Mouse (Mus musculus) midbrain, embryonic 11.5 days (tissue): ENCODE measurements at regions not wholly inside any gene's neighbourhood (a gene's known extent, or its start where the extent isn't known, plus 50 kb on each side); places are given as distances from the start of the nearest gene placed in this dataset.

Experiments
- ATAC-seq: fragments of 200-750 bp; cut with Nextera tagmentation; 2 replicates; pipeline ENCODE4 v1.8.0; 2017; ENCODE audit warnings: moderate TSS enrichment, moderate library complexity; ENCODE audit not compliant: low FRiP score
- DNase-seq: peaks from one replicate; pipeline ENCODE4 v3.0.0; 2015; ENCODE audit warnings: low spot score; ENCODE audit errors: missing footprints
- H3K27ac ChIP-seq: fragments of 300-500 bp; sonication (generic); 2 replicates; pipeline ENCODE4 v1.5.1; 2014; ENCODE audit warnings: low read depth, low read length
- H3K27me3 ChIP-seq: fragments of 300-500 bp; sonication (generic); 2 replicates; pipeline ENCODE4 v1.6.1; 2014; ENCODE audit warnings: mild to moderate bottlenecking, low read length, moderate library complexity, mixed read lengths; ENCODE audit not compliant: control insufficient read depth, insufficient read depth
- H3K36me3 ChIP-seq: fragments of 300-500 bp; sonication (generic); 2 replicates; pipeline ENCODE4 v1.6.1; 2014; ENCODE audit warnings: mild to moderate bottlenecking, low read length, moderate library complexity, mixed read lengths; ENCODE audit not compliant: control insufficient read depth, insufficient read depth
- H3K4me1 ChIP-seq: fragments of 300-500 bp; sonication (generic); 2 replicates; pipeline ENCODE4 v1.6.1; 2014; ENCODE audit warnings: low read length; ENCODE audit not compliant: control insufficient read depth, insufficient read depth
- H3K4me2 ChIP-seq: fragments of 300-500 bp; sonication (generic); 2 replicates; pipeline ENCODE4 v1.6.1; 2014; ENCODE audit warnings: mild to moderate bottlenecking, moderate library complexity
- H3K4me3 ChIP-seq: fragments of 300-500 bp; sonication (generic); 2 replicates; pipeline ENCODE4 v1.5.1; 2014; ENCODE audit warnings: low read depth, low read length
- H3K9ac ChIP-seq: fragments of 300-500 bp; sonication (generic); 2 replicates; pipeline ENCODE4 v1.6.1; 2014; ENCODE audit warnings: low read length
- H3K9me3 ChIP-seq: fragments of 300-500 bp; sonication (generic); 2 replicates; pipeline ENCODE4 v1.6.1; 2016; ENCODE audit warnings: low read length; ENCODE audit not compliant: control insufficient read depth
- WGBS: fragments of 180-500 bp; shearing (Covaris S2); extraction: QIAGEN DNeasy Blood & Tissue Kit; methylation state at CpG from one replicate; pipeline ENCODE4 v1.1.7; 2014; 5-methylcytosine and 5-hydroxymethylcytosine counted together

DNA sequence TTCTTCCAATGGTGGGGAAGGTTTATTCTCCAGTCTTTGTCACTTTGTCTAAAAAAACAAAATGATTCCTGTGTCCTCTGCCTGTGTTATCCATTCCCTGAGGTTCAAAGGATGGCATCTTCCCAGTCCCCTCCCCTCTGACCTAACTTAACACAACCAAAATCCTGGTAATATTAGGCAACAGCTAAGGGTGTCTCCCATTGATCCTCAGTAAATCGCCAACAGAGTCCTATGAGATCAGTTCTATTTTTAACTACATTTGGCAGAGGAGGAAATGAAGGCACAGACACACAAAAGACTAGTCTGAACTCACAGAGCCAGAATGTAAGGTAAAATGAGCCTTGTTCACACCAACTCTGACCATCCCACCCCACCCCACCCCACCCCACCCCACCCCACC, 228.8 kb downstream of the Sp3 start:
- Histone ChIP-seq H3K4me3 (no peak overlapping the region), H3K27me3 (no peaks in the 10 kb centered on the region), H3K9me3 (no peaks in the 10 kb centered on the region), H3K36me3 (no peaks in the 10 kb centered on the region), H3K9ac (no peak overlapping the region), H3K4me1 (no peaks in the 10 kb centered on the region), H3K27ac (no peak overlapping the region), H3K4me2 (no peak overlapping the region)
- ATAC-seq (no peak), DNase-seq (no peak)
- 82% methylated on average over 1 of the region's 1 CpGs for WGBS

DNA sequence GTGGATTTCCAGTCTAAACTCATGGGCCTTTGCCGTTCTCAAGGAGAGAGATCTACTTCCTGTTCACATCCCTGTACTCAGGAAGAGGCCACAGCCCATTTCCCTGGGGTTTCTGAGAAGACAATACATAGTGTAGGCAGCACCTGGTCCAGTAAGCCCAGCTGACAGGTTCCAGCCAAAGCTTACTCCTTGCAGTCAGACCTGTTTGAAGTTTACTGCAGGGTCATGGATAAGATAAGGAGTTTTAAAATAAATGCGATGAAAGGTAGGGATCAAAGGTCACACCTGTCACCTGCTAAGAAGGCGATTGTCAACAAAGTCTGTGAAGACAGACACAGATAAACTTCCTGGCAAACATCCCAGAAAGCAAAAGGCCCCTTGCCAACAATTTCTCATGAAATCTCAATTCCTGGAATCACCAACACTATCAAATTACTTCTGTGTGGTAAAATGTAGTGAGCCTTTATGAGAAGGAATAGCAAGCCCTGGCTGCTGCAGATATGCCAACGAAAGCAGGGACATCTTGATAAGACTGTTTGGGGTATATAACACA, 227.5 kb downstream of the Sp3 start:
- Histone ChIP-seq H3K27me3 (no peaks in the 10 kb centered on the region), H3K9ac (no peak overlapping the region), H3K9me3 (no peaks in the 10 kb centered on the region), H3K36me3 (no peaks in the 10 kb centered on the region), H3K4me1 (no peaks in the 10 kb centered on the region), H3K4me3 (no peak overlapping the region), H3K27ac (no peak overlapping the region), H3K4me2 (no peak overlapping the region)
- no peak for ATAC-seq
- DNase-seq, result no peak
- WGBS, result 85% methylated on average over 4 of the region's 4 CpGs

DNA sequence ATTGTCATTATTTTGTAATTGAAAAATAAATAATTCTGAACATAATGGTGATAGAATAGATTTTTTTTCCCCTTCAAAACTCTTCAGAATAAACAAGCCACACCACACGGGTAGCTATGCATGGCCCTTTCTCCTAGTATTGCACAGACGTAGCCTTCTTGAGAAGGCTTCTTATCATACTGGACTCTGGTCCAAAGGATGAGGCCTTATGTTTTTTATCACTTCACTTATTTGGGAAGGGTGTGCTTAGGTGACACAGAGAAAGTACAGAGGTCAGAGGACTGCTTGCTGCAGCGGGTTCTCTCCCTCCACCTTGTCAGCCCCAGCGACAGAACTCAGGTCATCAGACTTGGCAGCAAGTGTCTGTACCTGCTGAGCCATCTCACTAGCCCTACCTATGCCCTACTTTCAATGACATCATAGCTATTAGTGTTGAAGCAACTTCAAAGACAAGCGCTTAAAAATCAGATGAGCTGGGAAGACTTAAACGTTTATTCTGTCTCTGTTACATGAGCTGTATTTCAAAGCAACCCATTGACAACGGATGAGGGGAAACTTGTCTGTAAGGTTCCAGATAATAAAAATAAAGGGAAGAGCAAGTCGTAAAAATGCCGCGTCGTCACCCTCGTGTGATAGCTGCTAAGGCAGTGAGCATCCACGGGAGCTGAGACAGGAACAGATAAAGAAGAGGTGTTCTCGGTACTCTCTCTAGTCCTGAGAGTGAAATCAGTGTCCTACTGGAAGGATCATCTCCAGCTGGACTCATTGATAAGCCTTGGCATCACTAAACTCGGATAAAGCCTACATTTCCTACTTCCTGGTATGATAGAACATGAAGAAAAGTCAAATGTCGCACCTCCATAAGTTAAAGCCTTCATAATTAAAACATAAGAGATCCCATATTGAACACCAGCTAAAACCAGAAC, 226.2 kb downstream of the Sp3 start:
- DNase-seq, result no peak
- Histone ChIP-seq H3K9ac (no peak overlapping the region), H3K27ac (no peak overlapping the region), H3K27me3 (no peaks in the 10 kb centered on the region), H3K36me3 (no peaks in the 10 kb centered on the region), H3K4me1 (no peaks in the 10 kb centered on the region), H3K9me3 (no peaks in the 10 kb centered on the region), H3K4me2 (no peak overlapping the region), H3K4me3 (no peak overlapping the region)
- no peak for ATAC-seq
- WGBS, result 93% methylated on average over 16 of the region's 16 CpGs

DNA sequence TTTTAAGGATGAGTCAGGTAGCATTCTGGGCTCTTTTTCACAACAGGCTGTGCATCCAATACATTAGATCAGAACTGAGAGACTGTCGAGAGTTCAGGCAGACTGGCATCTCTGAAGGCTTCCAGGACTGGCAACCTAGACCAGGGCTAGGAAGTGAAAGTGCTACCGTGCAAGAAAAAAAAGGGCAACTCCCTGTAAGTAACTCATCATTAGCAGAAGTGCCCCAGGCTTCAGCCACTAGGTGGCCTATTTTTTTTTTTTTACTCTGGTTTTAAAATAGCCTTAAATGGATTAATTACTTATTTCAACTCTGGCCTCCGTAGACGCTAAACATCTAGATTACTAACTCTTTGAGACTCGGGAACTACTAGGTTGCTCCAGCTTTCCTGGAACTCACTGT, 216.8 kb downstream of the Sp3 start:
- WGBS, result 94% methylated on average over 5 of the region's 5 CpGs

DNA sequence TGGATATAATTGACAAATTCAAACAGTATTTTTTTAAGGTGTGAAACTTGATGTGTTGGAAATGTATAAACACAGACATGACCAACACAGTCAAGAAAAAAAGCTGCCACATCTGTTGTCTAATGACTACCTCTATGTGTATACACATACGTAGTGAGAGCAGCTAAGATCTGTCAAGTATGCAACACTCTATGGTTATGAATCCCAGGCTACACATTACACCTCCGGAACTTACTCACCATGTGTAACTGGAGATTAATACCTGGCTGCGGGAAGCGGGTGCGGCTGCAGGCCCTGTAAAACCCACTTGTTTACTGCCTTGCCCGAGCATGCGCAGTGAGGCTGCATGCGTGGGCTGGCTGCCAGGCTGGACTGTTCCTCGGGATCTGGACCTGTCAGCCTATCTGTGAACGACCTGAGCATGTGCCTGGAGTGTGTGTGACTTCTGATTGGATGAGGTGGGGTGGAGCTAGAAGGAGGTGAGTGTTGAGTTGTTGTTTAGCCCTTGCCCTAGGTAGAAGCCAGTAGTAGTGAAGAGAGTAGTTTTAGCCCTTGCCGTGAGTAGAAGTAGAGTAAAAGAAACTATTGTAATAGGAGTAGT, 211.1 kb downstream of the Sp3 start:
- Histone ChIP-seq H3K9ac (no peak overlapping the region), H3K4me3 (no peak overlapping the region), H3K27ac (no peak overlapping the region), H3K36me3 (no peaks in the 10 kb centered on the region), H3K4me1 (no peaks in the 10 kb centered on the region), H3K4me2 (no peak overlapping the region), H3K9me3 (no peaks in the 10 kb centered on the region), H3K27me3 (no peaks in the 10 kb centered on the region)
- no peak for DNase-seq
- WGBS, result 90% methylated on average over 11 of the region's 11 CpGs
- no peak for ATAC-seq

More for the DNA sequence above, 216.8 kb downstream of the Sp3 start:
- no peak overlapping the region for H3K4me3 ChIP-seq
- no peaks in the 10 kb centered on the region for H3K4me1 ChIP-seq
- ATAC-seq, result no peak
- H3K4me2 ChIP-seq, result no peak overlapping the region
- no peak for DNase-seq
- H3K36me3 ChIP-seq, result no peaks in the 10 kb centered on the region
- no peaks in the 10 kb centered on the region for H3K27me3 ChIP-seq
- H3K9me3 ChIP-seq, result no peaks in the 10 kb centered on the region
- no peak overlapping the region for H3K9ac ChIP-seq
- no peak overlapping the region for H3K27ac ChIP-seq

DNA sequence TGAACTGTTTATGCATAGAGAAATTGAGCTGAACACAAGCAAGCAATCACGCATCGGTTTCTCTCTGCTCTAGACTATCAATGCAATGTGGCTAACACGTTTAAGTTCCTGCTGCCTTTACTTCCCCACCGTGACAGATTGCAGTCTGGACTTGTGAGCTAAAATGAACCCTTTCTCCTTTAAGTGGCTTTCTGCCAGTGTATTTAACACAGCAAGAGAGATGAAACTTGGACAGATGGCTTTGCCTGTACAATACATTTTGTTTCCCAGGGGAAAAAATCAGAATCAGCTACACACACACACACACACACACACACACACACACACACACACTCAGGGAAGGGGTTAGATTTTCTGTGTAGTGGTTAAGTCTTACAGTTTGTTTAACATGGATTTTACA, 206.8 kb downstream of the Sp3 start:
- no peak overlapping the region for H3K27ac ChIP-seq
- H3K4me3 ChIP-seq, result no peak overlapping the region
- no peak overlapping the region for H3K9ac ChIP-seq
- DNase-seq (no peak), ATAC-seq (no peak)
- H3K36me3 ChIP-seq, result no peaks in the 10 kb centered on the region
- no peaks in the 10 kb centered on the region for H3K9me3 ChIP-seq
- H3K4me2 ChIP-seq, result no peak overlapping the region
- no peaks in the 10 kb centered on the region for H3K27me3 ChIP-seq
- H3K4me1 ChIP-seq, result peaks cover 3% of the 10 kb centered on the region; the same call in 1 of the 2 replicates
- 85% methylated on average over 4 of the region's 4 CpGs for WGBS

DNA sequence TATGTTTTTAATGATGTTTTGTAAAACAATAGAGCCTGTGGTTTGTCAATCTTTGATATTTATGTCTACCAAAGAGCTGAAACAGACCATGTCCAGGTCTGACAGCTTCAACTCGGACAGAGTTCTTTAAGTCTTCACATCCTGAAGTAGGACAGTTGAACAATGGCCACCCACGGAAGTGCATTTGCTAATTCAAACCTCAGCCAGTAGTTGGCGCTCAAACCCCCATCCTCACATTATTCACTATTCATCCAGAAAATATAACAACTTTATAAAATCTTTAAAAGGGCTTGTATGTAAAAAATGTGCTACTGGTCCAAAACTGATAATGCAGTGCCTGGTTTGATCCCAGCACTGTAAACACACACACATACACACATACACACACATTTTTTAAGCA, 202.9 kb downstream of the Sp3 start:
- Histone ChIP-seq H3K4me3 (no peak overlapping the region), H3K9me3 (no peaks in the 10 kb centered on the region), H3K4me2 (no peak overlapping the region), H3K9ac (no peak overlapping the region), H3K4me1 (peaks cover 3% of the 10 kb centered on the region; the same call in 1 of the 2 replicates), H3K27me3 (no peaks in the 10 kb centered on the region), H3K27ac (no peak overlapping the region), H3K36me3 (no peaks in the 10 kb centered on the region)
- DNase-seq (no peak), ATAC-seq (no peak)
- 48% methylated on average over 3 of the region's 3 CpGs for WGBS

DNA sequence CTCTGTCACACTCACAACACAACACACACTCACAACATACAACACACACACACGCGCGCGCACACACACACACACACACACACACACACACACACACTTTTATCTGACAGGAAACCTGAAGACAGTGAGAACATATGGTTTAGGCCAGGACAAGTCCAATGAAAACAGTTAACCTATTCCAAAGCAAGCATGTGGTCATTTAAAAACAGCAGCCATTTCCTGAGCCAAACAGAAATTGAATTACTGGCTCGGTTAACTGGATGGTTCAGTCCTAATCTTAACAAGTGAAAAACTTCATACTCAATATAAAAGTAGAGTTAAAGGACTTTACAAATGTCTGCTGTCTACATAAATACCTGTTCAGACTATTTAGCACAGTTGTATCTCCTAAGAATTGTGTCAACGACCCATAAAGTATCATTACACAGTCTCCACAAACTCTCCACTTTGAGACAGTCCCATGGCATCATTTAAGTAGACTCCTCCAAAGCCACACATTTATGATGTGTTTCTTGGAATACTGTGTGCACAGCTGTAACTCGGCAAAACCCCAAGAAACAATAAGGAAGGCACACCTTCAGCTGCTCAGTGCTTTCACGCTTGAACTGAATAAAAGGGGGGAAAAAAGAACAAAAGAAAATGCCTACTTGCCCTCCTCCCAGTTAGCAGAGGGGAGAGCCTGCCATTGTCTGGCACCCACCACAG, 202.3 kb downstream of the Sp3 start:
- no peak overlapping the region for H3K4me2 ChIP-seq
- no peak overlapping the region for H3K4me3 ChIP-seq
- H3K9ac ChIP-seq, result no peak overlapping the region
- H3K27me3 ChIP-seq, result no peaks in the 10 kb centered on the region
- ATAC-seq (no peak), DNase-seq (no peak)
- no peak overlapping the region for H3K27ac ChIP-seq
- H3K9me3 ChIP-seq, result no peaks in the 10 kb centered on the region
- peaks cover 3% of the 10 kb centered on the region; the same call in 1 of the 2 replicates for H3K4me1 ChIP-seq
- no peaks in the 10 kb centered on the region for H3K36me3 ChIP-seq
- 87% methylated on average over 8 of the region's 8 CpGs for WGBS
